Mouse (Mus musculus): ENCODE measurements around the gene Med7.

DNA sequence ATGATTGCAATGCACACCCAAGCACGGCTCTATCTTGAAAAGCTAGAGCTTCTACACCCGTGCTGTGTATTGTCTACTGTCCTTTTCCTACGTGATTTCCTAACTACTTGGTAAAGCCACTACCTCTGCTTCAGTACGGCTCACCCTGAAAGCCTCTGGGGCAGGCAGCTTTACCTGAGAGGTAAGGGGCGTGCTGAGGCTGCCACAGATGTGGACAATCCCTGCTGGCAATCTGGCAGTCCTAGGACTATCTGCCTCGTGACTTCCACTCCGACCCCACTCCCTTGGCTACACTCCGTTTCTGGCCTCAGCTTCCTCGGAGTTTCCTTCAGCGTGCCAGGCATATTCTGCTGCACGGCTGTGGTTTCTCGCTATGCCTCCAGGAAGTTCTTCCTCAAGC is 35.2 kb upstream of the Med7 start:
- TF ChIP-seq TAL1 (IDR thresholded peaks at IDR 0.05; ENCODE audit: low read length): no peak
- no peak for TF ChIP-seq GATA1 (IDR thresholded peaks at IDR 0.05; ENCODE audit: low read length)

Measured in erythroblast, embryonic 14.5 days (primary cell).